Mouse (Mus musculus): ENCODE data around the gene Acbd6. TPM values are rescaled to one million over a fixed set of nuclear protein-coding genes. Genes with fewer than 3 reads are reported as not detected.

Gene Acbd6
- polyA plus RNA-seq, 1 experiment from 2014 or later = 70.8 TPM

GRCm38 (mm10) chr1:155736096-155736825 lies 178.3 kb downstream of the Acbd6 start:
- 1% methylated on average over 26 of the region's 26 CpGs for WGBS

DNA sequence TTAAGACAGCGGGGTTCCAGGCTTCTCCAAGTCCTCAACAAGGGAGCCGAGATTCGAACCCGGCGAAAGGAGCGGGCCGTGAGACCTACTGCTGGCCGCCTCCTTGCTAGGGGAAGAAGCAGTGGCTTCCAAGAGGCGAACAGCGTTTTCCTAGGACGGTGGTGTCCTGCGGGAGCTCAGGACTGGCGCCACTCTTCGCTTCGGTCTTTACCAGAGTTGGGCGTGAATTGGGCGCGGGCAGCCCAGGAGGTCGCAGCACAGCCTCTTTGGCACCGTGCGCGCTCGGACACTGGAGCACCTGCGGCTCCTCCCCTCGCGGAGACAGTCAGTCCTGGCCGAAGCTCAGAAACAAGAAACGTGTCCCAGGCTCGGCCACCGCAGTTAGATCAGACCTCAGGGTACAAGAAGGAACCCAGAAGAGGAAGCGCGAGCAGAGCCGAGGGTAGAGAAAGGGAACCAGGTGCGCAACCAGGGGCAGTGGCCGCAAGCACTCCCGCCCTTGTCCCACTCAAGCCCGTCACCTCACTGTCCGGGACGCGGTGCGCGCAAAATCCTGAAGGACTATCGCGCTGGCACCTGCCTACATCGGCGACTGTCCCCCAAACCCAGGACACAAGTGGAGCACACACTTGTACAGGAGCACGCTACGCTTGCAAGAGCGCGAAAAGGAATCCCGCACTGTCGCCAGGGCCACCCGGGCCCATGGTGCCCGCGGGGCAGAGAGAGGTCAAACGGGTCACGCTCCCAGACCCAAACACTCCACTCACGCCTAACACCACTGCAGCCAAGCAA lies 179.3 kb downstream of the Acbd6 start:
- H3K27me3 ChIP-seq = peaks cover 99% of the 10 kb centered on the region
- no peaks in the 10 kb centered on the region for H3K9me3 ChIP-seq
- H3K4me2 ChIP-seq = no peak overlapping the region
- no peak overlapping the region for H3K27ac ChIP-seq
- ATAC-seq (ENCODE audit: borderline replicate concordance, extremely low read depth, low FRiP score, low TSS enrichment) = no peak
- H3K36me3 ChIP-seq = no peaks in the 10 kb centered on the region
- peaks cover 19% of the 10 kb centered on the region for H3K4me1 ChIP-seq
- no peak overlapping the region for H3K4me3 ChIP-seq
- no peak overlapping the region for H3K9ac ChIP-seq
- WGBS = 2% methylated on average over 58 of the region's 58 CpGs

More at GRCm38 (mm10) chr1:155736096-155736825, 178.3 kb downstream of the Acbd6 start:
- ATAC-seq (ENCODE audit: borderline replicate concordance, extremely low read depth, low FRiP score, low TSS enrichment) = no peak
- Histone ChIP-seq H3K27me3 (peaks cover 99% of the 10 kb centered on the region), H3K4me1 (peaks cover 9% of the 10 kb centered on the region), H3K9ac (no peak overlapping the region), H3K4me2 (no peak overlapping the region), H3K27ac (no peak overlapping the region), H3K4me3 (no peak overlapping the region), H3K36me3 (no peaks in the 10 kb centered on the region), H3K9me3 (no peaks in the 10 kb centered on the region)

DNA sequence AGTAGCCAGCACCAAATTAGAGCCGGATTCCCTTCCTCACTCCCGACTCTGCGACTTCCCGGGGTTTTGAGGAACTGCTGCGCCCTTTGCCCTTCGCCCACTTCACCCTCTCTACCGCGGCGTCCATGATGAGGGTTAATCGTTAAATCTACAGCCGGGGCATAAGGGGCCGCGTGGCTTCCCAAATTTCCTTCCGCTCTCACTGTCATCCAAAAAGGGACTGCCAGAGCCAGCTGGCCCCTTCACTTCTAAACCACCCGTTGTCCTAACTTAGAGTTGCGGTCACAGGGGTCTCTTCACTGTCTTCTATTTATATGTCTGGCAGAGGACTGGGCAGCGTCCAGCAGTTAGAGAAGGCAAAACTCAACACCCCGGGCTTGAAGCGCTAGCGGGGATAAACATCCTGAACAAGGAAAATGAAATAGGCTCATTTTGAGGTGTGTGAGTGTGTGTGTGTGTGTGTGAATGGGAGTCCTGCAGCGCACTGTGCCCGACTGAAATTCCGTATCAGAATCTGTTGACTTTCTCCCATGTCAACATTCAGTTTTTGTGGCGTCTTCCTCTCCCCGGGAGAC lies 180.0 kb downstream of the Acbd6 start:
- H3K4me2 ChIP-seq = no peak overlapping the region
- H3K4me1 ChIP-seq = peaks cover 25% of the 10 kb centered on the region
- 1% methylated on average over 25 of the region's 25 CpGs for WGBS
- H3K27ac ChIP-seq = no peak overlapping the region
- no peaks in the 10 kb centered on the region for H3K36me3 ChIP-seq
- no peak overlapping the region for H3K9ac ChIP-seq
- no peaks in the 10 kb centered on the region for H3K9me3 ChIP-seq
- no peak overlapping the region for H3K4me3 ChIP-seq
- no peak for ATAC-seq (ENCODE audit: borderline replicate concordance, extremely low read depth, low FRiP score, low TSS enrichment)
- H3K27me3 ChIP-seq = peaks cover 99% of the 10 kb centered on the region

Other genes starting within 250 kb of the Acbd6 start
- 7.5 and 8.7 TPM in 2 replicates for gene Xpr1, start 140.7 kb upstream of the Acbd6 start, polyA plus RNA-seq (2015; fragmentation: Nextera tagmentation; extraction: Ambion mirVana)
- gene Lhx4, start 193.6 kb downstream of the Acbd6 start, polyA plus RNA-seq (2015; fragmentation: Nextera tagmentation; extraction: Ambion mirVana) = not detected in 2 replicates

Data from lung, embryonic 15.5 days (tissue).